Mouse (Mus musculus) kidney, adult 2 months (tissue): Measurements from ENCODE around the gene Gpr160.

ENCODE experiments used
- CTCF ChIP-seq: fragments of 200-500 bp; conservative IDR thresholded peaks from 2 replicates; pipeline ENCODE4 v1.5.1; 2011; ENCODE audit warnings: low read depth, mild to moderate bottlenecking, control low read depth, low read length, moderate library complexity, mixed read lengths; ENCODE audit not compliant: insufficient read depth, insufficient read length
- POLR2A ChIP-seq: fragments of 200-500 bp; IDR thresholded peaks from one replicate; pipeline ENCODE4 v1.6.1; 2011; ENCODE audit warnings: low read depth, low read length, control low read depth

GRCm38 (mm10) chr3:30889014-30889413 is 33.3 kb downstream of the Gpr160 start:
- no peak for TF ChIP-seq POLR2A
- no peak for TF ChIP-seq CTCF
